Mouse (Mus musculus): Measurements from ENCODE around the gene Zfp174. TPM values are rescaled to one million over a fixed set of nuclear protein-coding genes. Genes with fewer than 3 reads are reported as not detected.

Zfp174 gene
- polyA plus RNA-seq, 1 experiment from 2014 or later: 0.82 TPM

GRCm38 (mm10) chr16:3852586-3852985, 5.5 kb downstream of the Zfp174 start:
- H3K36me3 ChIP-seq (ENCODE audit: inconsistent target): no peaks in the 10 kb centered on the region
- H3K79me2 ChIP-seq (ENCODE audit: inconsistent target): no peaks in the 10 kb centered on the region
- H3K4me3 ChIP-seq (ENCODE audit: inconsistent target): no peak overlapping the region
- 94% methylated on average over 7 of the region's 12 CpGs for WGBS (ENCODE audit: missing documents)
- no peak overlapping the region for H3K27ac ChIP-seq

- 99% methylated on average over 8 of the region's 11 CpGs for WGBS (ENCODE audit: missing documents)
- no peaks in the 10 kb centered on the region for H3K79me2 ChIP-seq (ENCODE audit: inconsistent target)
- H3K27ac ChIP-seq: no peak overlapping the region
- no peaks in the 10 kb centered on the region for H3K36me3 ChIP-seq (ENCODE audit: inconsistent target)
- no peak overlapping the region for H3K4me3 ChIP-seq (ENCODE audit: inconsistent target)
Observed at GRCm38 (mm10) chr16:3854437-3855182, 7.5 kb downstream of the Zfp174 start.

GRCm38 (mm10) chr16:3855776-3856175, 8.7 kb downstream of the Zfp174 start:
- no peak overlapping the region for H3K27ac ChIP-seq
- no peaks in the 10 kb centered on the region for H3K79me2 ChIP-seq (ENCODE audit: inconsistent target)
- no peak overlapping the region for H3K4me3 ChIP-seq (ENCODE audit: inconsistent target)
- H3K36me3 ChIP-seq (ENCODE audit: inconsistent target): peaks cover 6% of the 10 kb centered on the region; the same call in 1 of the 2 replicates
- 70% methylated on average over 1 of the region's 1 CpGs for WGBS (ENCODE audit: missing documents)

- WGBS (ENCODE audit: missing documents): 90% methylated on average over 1 of the region's 4 CpGs
- no peak overlapping the region for H3K4me3 ChIP-seq (ENCODE audit: inconsistent target)
- H3K79me2 ChIP-seq (ENCODE audit: inconsistent target): no peaks in the 10 kb centered on the region
- H3K36me3 ChIP-seq (ENCODE audit: inconsistent target): peaks cover 14% of the 10 kb centered on the region; the same call in 1 of the 2 replicates
- H3K27ac ChIP-seq: no peak overlapping the region
Observed at GRCm38 (mm10) chr16:3859254-3859653, 12.2 kb downstream of the Zfp174 start.

GRCm38 (mm10) chr16:3871815-3872214, 24.7 kb downstream of the Zfp174 start:
- no peak overlapping the region for H3K27ac ChIP-seq
- WGBS (ENCODE audit: missing documents): 7% methylated on average over 16 of the region's 16 CpGs

GRCm38 (mm10) chr16:3872216-3873047, 25.4 kb downstream of the Zfp174 start, which contains the start of gene Naa60:
Gene Naa60 (plus strand): TSS chr16:3872375.
- Histone ChIP-seq H3K27ac (no peak within 1 kb of the TSS), H3K4me3 (ENCODE audit: inconsistent target) (peak within 1 kb of the TSS; percentile 48), H3K79me2 (ENCODE audit: inconsistent target) (peaks cover 6% of the 10 kb centered on the region; the same call in 1 of the 2 replicates), H3K36me3 (ENCODE audit: inconsistent target) (no peaks in the 10 kb centered on the region)
- 10% methylated on average over 47 of the region's 47 CpGs for whole genome bisulfite sequencing (ENCODE audit: missing documents)

More at GRCm38 (mm10) chr16:3871815-3872214, 24.7 kb downstream of the Zfp174 start:
- peak overlapping the region; percentile 48 for H3K4me3 ChIP-seq (ENCODE audit: inconsistent target)
- no peaks in the 10 kb centered on the region for H3K36me3 ChIP-seq (ENCODE audit: inconsistent target)
- peaks cover 3% of the 10 kb centered on the region; the same call in 1 of the 2 replicates for H3K79me2 ChIP-seq (ENCODE audit: inconsistent target)

GRCm38 (mm10) chr16:3876346-3876745, 29.3 kb downstream of the Zfp174 start:
- Histone ChIP-seq H3K27ac (no peak overlapping the region), H3K79me2 (ENCODE audit: inconsistent target) (peaks cover 41% of the 10 kb centered on the region; the same call in 1 of the 2 replicates), H3K36me3 (ENCODE audit: inconsistent target) (no peaks in the 10 kb centered on the region), H3K4me3 (ENCODE audit: inconsistent target) (no peak overlapping the region)
- WGBS (ENCODE audit: missing documents): 96% methylated on average over 4 of the region's 4 CpGs

GRCm38 (mm10) chr16:3884201-3885064, 37.4 kb downstream of the Zfp174 start, which contains the start of the genes Zfp597 and Gm20695:
Gene Zfp597 (minus strand): TSS chr16:3884561.
Gene Gm20695 (plus strand): TSS chr16:3884648.
- WGBS (ENCODE audit: missing documents): under 1% methylated on average over 83 of the region's 88 CpGs
- H3K36me3 ChIP-seq (ENCODE audit: inconsistent target): no peaks in the 10 kb centered on the region
- peak within 1 kb of the TSS; percentile 80 for H3K4me3 ChIP-seq (ENCODE audit: inconsistent target)
- H3K79me2 ChIP-seq (ENCODE audit: inconsistent target): peaks cover 91% of the 10 kb centered on the region
- peak within 1 kb of the TSS; percentile 73 for H3K27ac ChIP-seq

- H3K4me3 ChIP-seq (ENCODE audit: inconsistent target): peak overlapping the region; percentile 80
- no peaks in the 10 kb centered on the region for H3K36me3 ChIP-seq (ENCODE audit: inconsistent target)
- 2% methylated on average over 10 of the region's 10 CpGs for WGBS (ENCODE audit: missing documents)
- H3K79me2 ChIP-seq (ENCODE audit: inconsistent target): peaks cover 94% of the 10 kb centered on the region
- H3K27ac ChIP-seq: peak overlapping the region; percentile 73
Observed at GRCm38 (mm10) chr16:3885065-3885670, 38.1 kb downstream of the Zfp174 start.

- no peaks in the 10 kb centered on the region for H3K36me3 ChIP-seq (ENCODE audit: inconsistent target)
- H3K27ac ChIP-seq: no peak overlapping the region
- WGBS (ENCODE audit: missing documents): 93% methylated on average over 14 of the region's 14 CpGs
- H3K4me3 ChIP-seq (ENCODE audit: inconsistent target): no peak overlapping the region
- H3K79me2 ChIP-seq (ENCODE audit: inconsistent target): peaks cover 87% of the 10 kb centered on the region
Observed at GRCm38 (mm10) chr16:3891621-3892295, 44.7 kb downstream of the Zfp174 start.

- Histone ChIP-seq H3K27ac (peak overlapping the region; percentile 99), H3K4me3 (ENCODE audit: inconsistent target) (no peak overlapping the region), H3K36me3 (ENCODE audit: inconsistent target) (peaks cover 15% of the 10 kb centered on the region; the same call in 1 of the 2 replicates), H3K79me2 (ENCODE audit: inconsistent target) (peaks cover 79% of the 10 kb centered on the region)
- 59% methylated on average over 3 of the region's 3 CpGs for WGBS (ENCODE audit: missing documents)
Observed at GRCm38 (mm10) chr16:3893739-3894138, 46.7 kb downstream of the Zfp174 start.

- peaks cover 64% of the 10 kb centered on the region for H3K79me2 ChIP-seq (ENCODE audit: inconsistent target)
- H3K4me3 ChIP-seq (ENCODE audit: inconsistent target): peak overlapping the region; percentile 33
- H3K27ac ChIP-seq: peak overlapping the region; percentile 99
- peaks cover 31% of the 10 kb centered on the region for H3K36me3 ChIP-seq (ENCODE audit: inconsistent target)
- 6% methylated on average over 9 of the region's 9 CpGs for WGBS (ENCODE audit: missing documents)
Observed at GRCm38 (mm10) chr16:3895173-3895792, 48.2 kb downstream of the Zfp174 start.

- Histone ChIP-seq H3K36me3 (ENCODE audit: inconsistent target) (peaks cover 38% of the 10 kb centered on the region), H3K79me2 (ENCODE audit: inconsistent target) (peaks cover 56% of the 10 kb centered on the region), H3K27ac (peak overlapping the region; percentile 99), H3K4me3 (ENCODE audit: inconsistent target) (peak overlapping the region; percentile 33; the same call in 1 of the 2 replicates)
- WGBS (ENCODE audit: missing documents): 41% methylated on average over 6 of the region's 6 CpGs
Observed at GRCm38 (mm10) chr16:3896046-3896445, 49.0 kb downstream of the Zfp174 start.

All from macrophage (primary cell).